Mouse (Mus musculus): ENCODE results near the gene Pde2a.

The Pde2a gene

GRCm38 (mm10) chr7:101401510-101401909, 20.0 kb upstream of the Pde2a start:
- intact Hi-C loops (cut with DNase I): no loop called here

GRCm38 (mm10) chr7:101403831-101404230, 17.7 kb upstream of the Pde2a start:
- intact Hi-C loops (cut with DNase I): no loop called here

- intact Hi-C loops (cut with DNase I): loop anchor here (5.0 kb wide), 1 partner anchor 212 kb away; no protein-coding TSS in a partner anchor
Observed at GRCm38 (mm10) chr7:101410267-101410936, 11.1 kb upstream of the Pde2a start, which contains the start of gene Gm45837. Gene Gm45837, plus strand, starts transcription at chr7:101410886.

- intact Hi-C loops (cut with DNase I): loop anchor here (5.0 kb wide), 1 partner anchor 210 kb away; no protein-coding TSS in a partner anchor
Observed at GRCm38 (mm10) chr7:101412796-101413195, 8.7 kb upstream of the Pde2a start.

GRCm38 (mm10) chr7:101414209-101414608, 7.3 kb upstream of the Pde2a start:
- intact Hi-C loops (cut with DNase I): loop anchor here (5.0 kb wide), 1 partner anchor 208 kb away; no protein-coding TSS in a partner anchor

- intact Hi-C loops (cut with DNase I): loop anchor here (5.0 kb wide), 1 partner anchor 207 kb away; no protein-coding TSS in a partner anchor
Observed at GRCm38 (mm10) chr7:101414661-101415511, 6.6 kb upstream of the Pde2a start.

GRCm38 (mm10) chr7:101415512-101416100, 5.9 kb upstream of the Pde2a start:
- intact Hi-C loops (cut with DNase I): no loop called here

- intact Hi-C loops (cut with DNase I): no loop called here
Observed at GRCm38 (mm10) chr7:101416391-101416790, 5.1 kb upstream of the Pde2a start.

- intact Hi-C loops (cut with DNase I): no loop called here
Observed at GRCm38 (mm10) chr7:101419013-101419770, 2.3 kb upstream of the Pde2a start.

- intact Hi-C loops (cut with DNase I): no loop called here
Observed at GRCm38 (mm10) chr7:101422069-101422468, 578 bp downstream of the Pde2a start.

- intact Hi-C loops (cut with DNase I): no loop called here
Observed at GRCm38 (mm10) chr7:101422646-101423045, 1.2 kb downstream of the Pde2a start.

GRCm38 (mm10) chr7:101423970-101424369, 2.5 kb downstream of the Pde2a start:
- intact Hi-C loops (cut with DNase I): no loop called here

- intact Hi-C loops (cut with DNase I): loop anchor here (5.0 kb wide), 1 partner anchor 76 kb away; no protein-coding TSS in a partner anchor
Observed at GRCm38 (mm10) chr7:101426692-101427091, 5.2 kb downstream of the Pde2a start.

- intact Hi-C loops (cut with DNase I): loop anchor here (5.0 kb wide), 1 partner anchor 75 kb away; no protein-coding TSS in a partner anchor
Observed at GRCm38 (mm10) chr7:101427736-101428135, 6.2 kb downstream of the Pde2a start.

- intact Hi-C loops (cut with DNase I): no loop called here
Observed at GRCm38 (mm10) chr7:101435038-101435437, 13.5 kb downstream of the Pde2a start.

GRCm38 (mm10) chr7:101437876-101438275, 16.4 kb downstream of the Pde2a start:
- intact Hi-C loops (cut with DNase I): no loop called here

- intact Hi-C loops (cut with DNase I): no loop called here
Observed at GRCm38 (mm10) chr7:101443093-101443492, 21.6 kb downstream of the Pde2a start.

- intact Hi-C loops (cut with DNase I): no loop called here
Observed at GRCm38 (mm10) chr7:101444211-101444610, 22.7 kb downstream of the Pde2a start.

GRCm38 (mm10) chr7:101449855-101450254, 28.4 kb downstream of the Pde2a start:
- intact Hi-C loops (cut with DNase I): loop anchor here (1.0 to 5.0 kb wide), 3 partner anchors 53 to 172 kb away; no protein-coding TSS in a partner anchor

Data from adrenal gland (tissue).